In the genomic region with DNA sequence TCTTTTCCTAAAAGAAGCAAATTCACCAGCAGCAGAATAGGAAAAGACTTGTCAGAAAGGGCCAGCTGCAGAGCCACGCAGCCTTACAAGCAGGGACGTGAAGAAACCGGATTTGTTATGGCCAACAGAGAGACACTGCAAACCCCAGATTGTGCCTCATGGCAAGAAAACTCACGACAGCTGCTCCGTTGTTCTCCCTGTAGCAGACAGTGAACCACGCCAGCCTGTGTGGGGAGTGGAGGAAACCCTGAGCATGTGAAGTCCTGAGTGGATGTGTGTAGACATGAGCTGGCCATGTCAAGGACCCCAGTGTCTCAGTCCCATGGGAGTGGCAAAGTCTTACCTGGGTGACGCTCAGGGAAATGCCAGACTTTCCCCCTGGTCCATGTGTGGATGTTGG, we compare ENCODE assay signal across 9 mouse cellular contexts. TPM values are rescaled to one million over a fixed set of nuclear protein-coding genes. Genes with fewer than 3 reads are reported as not detected.
A peak's percentile ranks its signal among the peaks of the same experiment; 100 is the strongest.
DNase-seq lines count a peak whose midpoint lies in the region; ATAC-seq and TF ChIP-seq lines count a peak whose summit lies in the region.
"Had no signal": no experiment of that assay in that cellular context is flagged by ENCODE, and none has a peak within 500 bp of the region (broad histone marks: within the 10 kb centered on the region; RNA-seq: fewer than 3 reads in every experiment).

No protein-coding gene starts in this region.

- H3K4me3 ChIP-seq in embryonic facial prominence, embryonic 14.5 days (ENCODE audit: low read depth, low read length) = no peak overlapping the region
- no peak overlapping the region for H3K4me3 ChIP-seq in layer of hippocampus, adult 2 months
- H3K4me3 ChIP-seq in midbrain, embryonic 15.5 days = no peak overlapping the region

- peak; percentile 31; the same call in 1 of the 2 replicates for ATAC-seq in embryonic facial prominence, embryonic 14.5 days (ENCODE audit: low read depth)
- ATAC-seq in midbrain, embryonic 15.5 days (replicated peaks) = no peak
- no peak for ATAC-seq in erythroid progenitor cell, adult 5-6 weeks (replicated peaks; ENCODE audit: low FRiP score, poor library complexity, severe bottlenecking)

- H3K27me3 ChIP-seq in embryonic facial prominence, embryonic 14.5 days (replicated peaks; ENCODE audit: control insufficient read depth, insufficient read depth, low read length) = no peaks in the 10 kb centered on the region
- H3K27me3 ChIP-seq in midbrain, embryonic 15.5 days (replicated peaks) = no peaks in the 10 kb centered on the region

- no peaks in the 10 kb centered on the region for H3K9me3 ChIP-seq in embryonic facial prominence, embryonic 14.5 days (ENCODE audit: control insufficient read depth, low read length)
- no peaks in the 10 kb centered on the region for H3K9me3 ChIP-seq in midbrain, embryonic 15.5 days

- no peak for TF ChIP-seq CTCF in layer of hippocampus, adult 2 months (conservative IDR thresholded peaks at IDR 0.05)

- 41% methylated on average over 7 of the region's 7 CpGs for WGBS in embryonic facial prominence, embryonic 14.5 days
- WGBS in midbrain, embryonic 15.5 days = 28% methylated on average over 7 of the region's 7 CpGs

- H3K27ac ChIP-seq in embryonic facial prominence, embryonic 14.5 days (replicated peaks; ENCODE audit: low read depth, low read length) = 0 out of 2 replicates have a peak overlapping the region, but pooled peaks have one; percentile 44
- H3K27ac ChIP-seq in layer of hippocampus, adult 2 months = peak overlapping the region; percentile 95
- H3K27ac ChIP-seq in midbrain, embryonic 15.5 days = peak overlapping the region; percentile 100

- peak; percentile 49 for DNase-seq in cerebellum, adult 9-11 months
- DNase-seq in cerebellum, adult 11-12 months = no peak
- DNase-seq in embryonic facial prominence, embryonic 14.5 days (ENCODE audit: low spot score) = peak; percentile 76
- peak; percentile 80 to 81 for DNase-seq in layer of hippocampus, adult 2 months (ENCODE audit: low spot score in 2 of 2)
- no peak for DNase-seq in kidney, adult 18-20 months
- DNase-seq in retina, embryonic 14.5 days (ENCODE audit: low spot score) = no peak

- no peak overlapping the region for H3K9ac ChIP-seq in embryonic facial prominence, embryonic 14.5 days (ENCODE audit: low read depth, low read length)
- no peak overlapping the region for H3K9ac ChIP-seq in midbrain, embryonic 15.5 days

- H3K4me2 ChIP-seq in embryonic facial prominence, embryonic 14.5 days (ENCODE audit: low read depth, low read length) = no peak overlapping the region
- no peak overlapping the region for H3K4me2 ChIP-seq in midbrain, embryonic 15.5 days

- peaks cover 22% of the 10 kb centered on the region for H3K4me1 ChIP-seq in embryonic facial prominence, embryonic 14.5 days (ENCODE audit: control insufficient read depth, insufficient read depth, low read length)
- H3K4me1 ChIP-seq in midbrain, embryonic 15.5 days = peaks cover 35% of the 10 kb centered on the region

- H3K36me3 ChIP-seq in embryonic facial prominence, embryonic 14.5 days (ENCODE audit: control insufficient read depth, insufficient read depth, low read length) = no peaks in the 10 kb centered on the region
- no peaks in the 10 kb centered on the region for H3K36me3 ChIP-seq in midbrain, embryonic 15.5 days (replicated peaks)

RNA-seq across cellular contexts. Expression of a gene that starts 6.3 kb away (rescaled TPM):
- polyA plus RNA-seq in embryonic facial prominence, embryonic 14.5 days (2014; fragmentation: Nextera tagmentation; extraction: Ambion mirVana) = 51.3 and 52.1 TPM in 2 replicates
- 100 to 1,000 TPM; 227 to 233 TPM for total RNA-seq in layer of hippocampus, adult 2 months (2021)
- 1,126 and 1,130 TPM in 2 replicates for polyA plus RNA-seq in midbrain, embryonic 15.5 days (2015; fragmentation: Nextera tagmentation; extraction: Ambion mirVana)
- total RNA-seq in erythroid progenitor cell, adult 5-6 weeks (2015; ENCODE audit: low replicate concordance) = not detected in 2 replicates
- 1.4 TPM in 1 of 2 replicates, not detected in the other for total RNA-seq in erythroid progenitor cell, adult 5-6 weeks (2017; ENCODE audit: low replicate concordance)
- total RNA-seq: hematopoietic stem cell, adult 5-6 weeks had no signal

RNA-seq across cellular contexts. Expression of a gene that starts 26.2 kb away (rescaled TPM):
- 76.0 and 76.5 TPM in 2 replicates for polyA plus RNA-seq in embryonic facial prominence, embryonic 14.5 days (2014; fragmentation: Nextera tagmentation; extraction: Ambion mirVana)
- 10 to 100 TPM; 23.7 to 23.9 TPM for total RNA-seq in layer of hippocampus, adult 2 months (2021)
- polyA plus RNA-seq in midbrain, embryonic 15.5 days (2015; fragmentation: Nextera tagmentation; extraction: Ambion mirVana) = 66.6 and 69.2 TPM in 2 replicates
- total RNA-seq in erythroid progenitor cell, adult 5-6 weeks (2015; ENCODE audit: low replicate concordance) = 3.8 and 10.5 TPM in 2 replicates
- 4.4 and 36.2 TPM in 2 replicates for total RNA-seq in erythroid progenitor cell, adult 5-6 weeks (2017; ENCODE audit: low replicate concordance)

RNA-seq across cellular contexts. Expression of a gene that starts 58.8 kb away (rescaled TPM):
- 268 and 303 TPM in 2 replicates for polyA plus RNA-seq in embryonic facial prominence, embryonic 14.5 days (2014; fragmentation: Nextera tagmentation; extraction: Ambion mirVana)
- total RNA-seq in layer of hippocampus, adult 2 months (2021) = 1,000 to 10,000 TPM in 1 of 2 experiments, 100 to 1,000 TPM in 1; 962 to 1,047 TPM
- 3,188 and 3,263 TPM in 2 replicates for polyA plus RNA-seq in midbrain, embryonic 15.5 days (2015; fragmentation: Nextera tagmentation; extraction: Ambion mirVana)
- total RNA-seq in erythroid progenitor cell, adult 5-6 weeks (2015; ENCODE audit: low replicate concordance) = 27.7 and 29.6 TPM in 2 replicates
- total RNA-seq in erythroid progenitor cell, adult 5-6 weeks (2017; ENCODE audit: low replicate concordance) = 27.4 and 38.5 TPM in 2 replicates

Comparison
In these comparisons a context has a peak if more than half of its experiments do, and no peak if none do; other contexts are left out.
1. DNase-seq: peak in cerebellum, adult 9-11 months (single experiment), embryonic facial prominence, embryonic 14.5 days (single experiment) and layer of hippocampus, adult 2 months (2 of 2); none in cerebellum, adult 11-12 months (single experiment), kidney, adult 18-20 months (single experiment) and retina, embryonic 14.5 days (single experiment).
2. H3K27ac ChIP-seq: peak in every context shown above with its lines; median percentile 100 in midbrain, embryonic 15.5 days; 95 in layer of hippocampus, adult 2 months; 44 in embryonic facial prominence, embryonic 14.5 days.
3. RNA of a gene that starts 6.3 kb away (total RNA-seq): 227 to 233 TPM in layer of hippocampus, adult 2 months; 1.4 TPM in erythroid progenitor cell, adult 5-6 weeks; every median in the first group is over 10 times any median in the second.
4. RNA of a gene that starts 58.8 kb away (total RNA-seq): 962 to 1,047 TPM in layer of hippocampus, adult 2 months; 27.4 to 38.5 TPM in erythroid progenitor cell, adult 5-6 weeks; every median in the first group is over 10 times any median in the second.